Mouse (Mus musculus): ENCODE data around the gene Ccdc115.
A peak's percentile ranks its signal among the peaks of the same experiment; 100 is the strongest.

The Ccdc115 gene

DNA sequence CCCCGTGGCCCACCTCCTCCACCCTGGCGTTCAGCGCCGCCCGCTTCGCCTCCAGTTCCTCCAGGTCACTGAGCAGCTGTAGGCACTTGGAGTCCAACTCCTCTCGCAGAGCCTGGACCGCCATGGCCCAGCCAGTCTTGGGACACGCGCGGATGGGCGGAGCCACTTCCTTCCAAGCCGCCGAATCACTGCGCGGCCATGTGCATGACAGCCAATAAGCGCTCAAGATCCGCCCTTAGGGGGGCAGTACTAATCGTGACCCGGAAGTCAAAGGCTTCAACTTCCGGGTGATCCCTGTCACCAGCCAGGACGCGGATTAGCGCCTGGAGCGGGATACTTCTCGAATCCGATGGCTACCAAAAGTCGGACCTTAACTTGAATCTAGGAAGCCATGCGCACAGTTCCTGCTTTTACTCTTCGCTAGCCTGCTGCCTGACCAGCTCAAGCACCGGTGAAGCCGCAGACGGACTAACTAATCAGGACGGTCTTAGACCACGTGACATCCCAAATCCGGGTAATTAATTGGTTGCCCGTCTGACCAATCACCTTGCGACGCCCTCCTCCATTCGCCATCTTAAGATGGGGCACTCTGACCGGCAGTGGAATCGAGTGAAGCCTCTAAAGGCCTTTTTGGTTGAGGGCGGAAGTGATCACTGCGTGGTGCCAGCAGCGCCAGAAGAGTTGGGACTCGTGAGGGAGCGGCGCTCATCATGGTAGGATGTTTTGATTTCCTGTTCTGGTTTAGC, at the start of gene Ccdc115, which contains the start of gene Imp4:
TSS of gene Ccdc115 (minus strand) at position 458 of the 746 bp plus-strand sequence.
TSS of gene Imp4 (plus strand) at position 637 of the 746 bp plus-strand sequence.
- peak; percentile 98 for DNase-seq

DNA sequence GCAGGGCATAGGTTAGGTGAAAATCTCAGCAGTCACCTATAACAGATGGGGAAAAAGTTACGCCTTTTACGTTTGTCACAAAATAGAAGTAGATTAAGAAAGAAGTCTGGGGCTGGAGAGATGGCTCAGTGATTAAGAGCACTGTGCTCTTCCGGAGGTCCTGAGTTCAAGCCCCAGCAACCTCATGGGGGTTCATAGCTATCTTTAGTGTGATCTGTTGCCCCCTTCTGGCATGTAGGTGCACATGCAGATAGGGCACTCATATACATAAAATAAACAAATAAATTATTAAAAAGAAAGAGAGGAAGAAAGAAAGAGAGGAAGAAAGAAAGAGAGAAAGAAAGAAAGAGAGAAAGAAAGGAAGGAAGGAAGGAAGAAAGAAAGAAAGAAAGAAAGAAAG, 47.9 kb upstream of the Ccdc115 start:
- no peak for DNase-seq

DNA sequence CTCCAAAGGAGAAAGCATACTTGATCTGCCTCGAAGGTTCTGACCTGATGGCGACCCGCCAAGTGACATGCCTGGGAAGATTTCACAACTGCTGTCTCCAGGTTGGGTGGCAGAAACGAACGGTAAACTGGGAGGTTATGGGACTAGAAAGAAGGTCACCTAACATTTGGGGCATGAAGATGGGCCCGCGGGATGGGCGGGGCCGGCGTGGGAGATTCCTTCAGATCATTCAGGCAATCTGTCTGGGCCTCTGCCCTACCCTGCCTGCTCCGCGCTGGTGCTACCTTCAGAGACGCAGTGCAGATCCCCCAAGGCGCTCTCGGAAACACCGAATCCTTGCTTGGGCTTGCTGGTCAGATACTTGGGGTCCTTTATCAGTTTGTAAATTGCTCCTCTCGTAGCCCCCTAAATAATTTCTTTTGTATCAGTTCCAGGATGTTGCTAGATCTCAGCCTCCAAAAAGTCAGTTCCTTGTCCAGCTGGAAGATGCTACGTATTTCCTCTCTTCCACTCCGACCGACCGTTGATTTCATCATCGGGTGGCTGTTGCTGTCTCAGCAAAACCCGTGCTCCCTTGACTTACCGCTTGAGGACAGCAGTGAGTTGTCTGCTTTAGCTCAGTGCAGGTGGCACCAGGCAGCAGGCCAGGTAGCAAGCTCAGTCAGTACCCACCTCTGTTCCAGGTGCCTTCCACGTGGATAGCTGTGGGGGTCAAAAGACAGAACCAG, 46.2 kb upstream of the Ccdc115 start:
- peak; percentile 78 for DNase-seq

DNA sequence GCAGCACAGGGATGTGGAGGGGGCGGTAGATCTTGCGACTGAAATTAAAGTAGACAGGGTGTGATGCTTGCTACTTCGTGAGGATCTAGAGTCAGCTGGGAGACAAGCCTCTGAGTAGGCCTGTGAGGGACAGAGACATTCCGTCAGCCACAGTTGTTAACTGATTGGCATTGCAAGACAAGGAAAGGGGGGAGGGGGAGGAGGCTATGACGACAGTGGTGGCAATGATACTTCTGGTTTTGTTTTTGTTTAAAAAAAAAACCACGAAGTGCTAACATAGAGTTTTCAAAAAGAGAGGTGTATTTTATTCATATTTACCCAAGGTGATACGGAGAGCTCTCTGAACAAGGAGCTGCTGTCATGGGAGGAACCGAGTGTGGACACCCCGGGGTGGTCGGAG, 45.0 kb upstream of the Ccdc115 start:
- DNase-seq = no peak

DNA sequence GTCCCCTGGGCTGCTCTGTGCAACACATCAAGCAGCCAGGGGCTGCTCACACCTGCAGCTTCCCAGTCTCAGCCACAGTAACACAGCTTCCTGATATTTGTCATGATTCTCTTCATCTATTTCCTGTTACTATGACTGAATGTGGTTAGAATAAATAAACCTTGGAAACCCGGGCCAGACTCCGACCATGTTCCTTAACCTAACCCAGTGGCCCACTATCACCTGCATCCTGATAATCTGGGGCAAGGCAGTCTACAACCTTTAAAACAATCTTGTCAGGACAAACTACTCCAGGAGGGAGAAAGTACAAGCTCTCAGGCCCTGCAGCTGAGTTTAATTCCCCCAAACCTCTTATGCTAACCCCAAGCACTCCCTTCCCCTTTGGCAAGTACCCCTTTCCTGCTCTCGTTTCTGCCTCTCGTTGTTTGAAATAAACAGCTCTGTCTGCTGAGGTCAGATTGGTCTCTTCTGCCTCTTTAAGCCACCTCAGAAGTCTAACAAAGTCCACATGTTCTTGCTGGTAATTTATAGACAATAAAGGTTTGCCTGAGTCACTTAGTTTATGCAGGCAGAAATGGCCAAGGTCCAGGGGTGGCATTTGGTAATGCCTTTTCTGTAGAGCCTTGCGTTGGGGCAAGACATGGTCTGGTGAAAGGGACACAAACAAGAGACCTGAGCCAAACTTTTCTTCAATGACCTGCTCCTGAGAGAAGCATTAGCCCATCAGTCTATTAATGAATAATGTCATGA, 42.6 kb upstream of the Ccdc115 start:
- no peak for DNase-seq

DNA sequence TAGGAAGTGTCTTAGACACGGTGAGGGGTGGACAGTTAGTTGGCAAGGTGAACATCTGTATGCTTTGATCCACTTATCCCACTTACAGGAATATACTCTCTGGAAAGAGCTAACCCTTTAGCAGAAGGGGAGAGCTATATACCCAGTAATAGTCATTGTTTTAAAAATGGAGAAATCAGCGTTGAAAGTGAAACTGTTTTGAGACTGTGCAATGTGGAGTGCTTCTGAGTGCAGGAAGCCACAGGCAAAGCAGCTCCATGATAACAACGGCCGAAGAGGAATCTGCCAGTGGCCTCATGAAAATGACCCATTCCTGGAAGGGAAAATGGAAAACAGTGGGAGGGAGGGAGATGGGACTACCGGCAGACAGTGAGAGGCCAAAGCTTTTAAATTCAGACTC, 41.3 kb upstream of the Ccdc115 start:
- no peak for DNase-seq

DNA sequence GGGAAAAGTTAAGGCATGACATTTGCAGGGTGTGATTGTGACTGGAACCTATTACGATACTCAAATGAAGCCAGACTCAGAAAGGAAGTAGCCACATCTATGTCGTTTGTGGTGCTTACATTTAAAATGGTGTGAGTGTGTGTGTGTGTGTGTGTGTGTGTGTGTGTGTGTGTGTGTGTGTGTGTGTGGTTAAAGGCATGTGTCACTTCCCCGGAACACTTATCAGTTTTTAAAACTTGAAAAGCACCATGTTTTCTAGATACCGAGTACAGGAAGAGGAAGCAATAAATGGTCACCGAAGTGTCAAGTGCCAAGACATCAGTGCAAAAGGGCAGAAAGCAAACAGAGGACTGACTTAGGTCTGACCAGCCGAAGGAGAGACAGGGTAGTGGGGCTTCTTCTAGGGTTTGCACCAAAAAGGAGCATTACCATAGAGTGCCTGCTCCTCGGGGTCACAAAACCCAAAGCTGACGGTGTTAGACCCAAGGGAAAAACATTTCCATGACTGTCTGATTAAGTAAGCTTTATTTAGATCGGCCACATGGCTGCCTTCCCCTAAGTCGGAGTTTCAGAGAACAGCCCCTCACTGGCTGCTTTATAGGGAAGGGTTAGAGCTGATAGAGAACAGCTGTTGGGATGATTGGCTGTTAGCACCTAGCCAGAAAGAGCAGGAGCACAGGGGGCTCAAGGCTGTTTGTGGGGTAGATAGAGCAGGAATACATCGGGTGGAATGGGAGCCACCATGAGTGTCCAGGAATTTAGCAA, 39.6 kb upstream of the Ccdc115 start:
- no peak for DNase-seq

DNA sequence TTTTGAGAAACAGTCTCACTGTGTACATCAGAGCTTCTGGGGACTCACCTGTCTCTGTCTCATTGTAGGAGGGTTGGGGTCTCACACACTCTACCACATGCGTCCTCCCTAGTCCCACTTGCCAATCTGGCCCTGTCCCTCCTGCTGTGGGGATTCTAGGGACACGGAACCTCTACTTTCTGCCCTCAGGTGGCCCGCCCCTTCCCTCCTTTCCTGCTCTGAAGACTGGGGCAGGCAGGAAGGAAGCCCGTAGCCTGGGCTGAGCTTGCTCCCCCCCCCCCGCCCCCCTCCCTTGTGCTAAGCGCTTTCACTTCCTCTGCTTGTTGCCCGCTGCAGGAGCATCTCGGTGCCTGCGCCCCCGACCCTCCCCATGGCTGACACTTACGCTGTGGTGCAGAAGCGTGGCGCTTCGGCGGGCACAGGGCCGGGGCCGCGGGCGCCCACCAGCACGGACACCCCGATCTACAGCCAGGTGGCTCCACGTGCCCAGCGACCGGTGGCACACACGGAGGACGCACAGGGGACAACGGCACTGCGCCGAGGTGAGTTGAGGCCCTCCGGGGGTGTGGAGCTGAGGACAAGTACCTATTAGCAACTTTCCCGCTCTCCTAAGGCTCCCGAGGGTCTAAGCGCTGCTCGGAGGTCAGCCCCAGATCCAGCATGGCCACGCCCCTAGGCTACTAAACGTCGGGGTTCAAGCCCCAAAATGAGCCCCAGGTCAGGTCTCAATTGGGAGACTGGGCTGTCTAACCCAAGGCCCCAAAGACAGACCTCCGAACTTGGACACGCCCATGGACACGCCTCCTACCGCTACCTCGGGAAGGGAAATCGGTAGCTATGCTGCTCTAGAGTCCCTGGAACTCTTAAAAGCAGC, 33.2 kb upstream of the Ccdc115 start:
- DNase-seq = peak; percentile 67

DNA sequence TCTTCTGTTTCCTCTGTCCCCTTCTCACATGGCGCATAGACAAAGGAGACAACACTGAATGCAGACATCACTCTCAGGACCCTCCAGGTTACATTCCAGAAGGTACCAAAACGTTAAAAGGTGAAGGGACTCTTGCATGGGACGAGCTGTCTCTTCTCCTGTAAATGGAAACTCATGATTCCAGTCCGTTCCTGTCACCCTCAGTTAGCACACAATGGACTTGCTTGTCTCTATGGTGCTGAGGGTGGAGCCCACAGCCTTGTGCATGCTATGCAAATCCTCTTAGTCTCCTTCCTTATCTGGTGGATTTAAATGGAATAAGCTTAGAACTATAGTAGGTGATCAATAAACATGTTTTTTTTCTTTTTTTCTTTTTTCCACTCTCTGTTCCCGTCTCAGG, 30.3 kb upstream of the Ccdc115 start:
- DNase-seq = no peak

DNA sequence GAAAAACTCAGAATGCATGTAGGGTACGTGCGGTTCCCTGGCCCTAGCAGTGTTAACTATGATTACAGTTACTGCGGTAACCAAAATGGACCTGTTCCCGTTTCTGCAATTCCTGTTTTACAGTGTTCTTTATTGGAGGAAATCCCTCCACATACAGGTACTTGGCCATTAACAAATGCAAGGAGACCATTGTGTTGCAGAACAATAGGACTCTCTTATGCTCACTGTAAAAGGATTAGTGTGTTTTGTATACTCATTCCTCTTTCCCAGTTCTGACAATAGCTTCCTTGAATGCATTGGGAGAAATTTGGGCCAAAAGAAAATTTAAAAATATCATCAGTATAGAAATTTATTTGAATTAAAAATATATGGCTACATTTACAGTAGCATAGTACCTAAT, 29.0 kb upstream of the Ccdc115 start:
- no peak for DNase-seq

DNA sequence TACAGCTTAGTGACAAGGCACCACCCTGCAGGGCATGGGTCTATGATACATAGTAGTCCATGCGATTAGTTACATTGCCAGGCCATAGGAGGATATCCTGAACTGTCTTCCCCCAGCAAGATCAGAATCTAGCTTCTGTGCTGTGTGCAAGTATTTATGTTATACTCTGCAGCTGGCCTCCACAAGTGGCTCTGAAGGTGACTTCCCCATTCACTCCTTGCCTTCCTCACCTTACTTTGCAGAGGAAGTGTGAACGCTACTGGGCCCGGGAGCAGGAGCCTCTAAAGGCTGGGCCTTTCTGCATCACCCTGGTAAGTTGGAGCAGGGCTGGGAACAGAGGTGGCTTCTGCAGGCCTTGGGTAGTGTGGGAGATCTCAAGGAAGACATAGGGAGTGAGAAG, 28.6 kb upstream of the Ccdc115 start:
- no peak for DNase-seq

DNA sequence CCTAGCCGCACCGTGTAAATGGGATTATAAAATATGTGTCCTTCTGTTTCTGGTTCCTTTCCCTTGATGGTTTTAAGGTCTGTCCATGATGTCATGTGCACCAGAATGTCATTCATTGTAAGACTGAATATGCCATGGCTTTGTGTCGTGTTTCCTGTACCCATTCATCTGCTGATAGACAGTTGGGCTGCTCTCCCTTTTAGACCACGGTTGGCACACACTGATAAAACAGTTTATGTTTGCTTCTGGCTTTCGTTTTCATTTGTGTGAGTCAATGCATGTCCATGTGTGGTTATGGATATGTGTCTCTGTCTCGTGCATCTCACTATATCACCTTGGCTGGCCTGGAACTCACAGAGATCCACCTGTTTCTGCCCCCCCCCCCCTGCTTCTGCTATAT, 26.0 kb upstream of the Ccdc115 start:
- no peak for DNase-seq

DNA sequence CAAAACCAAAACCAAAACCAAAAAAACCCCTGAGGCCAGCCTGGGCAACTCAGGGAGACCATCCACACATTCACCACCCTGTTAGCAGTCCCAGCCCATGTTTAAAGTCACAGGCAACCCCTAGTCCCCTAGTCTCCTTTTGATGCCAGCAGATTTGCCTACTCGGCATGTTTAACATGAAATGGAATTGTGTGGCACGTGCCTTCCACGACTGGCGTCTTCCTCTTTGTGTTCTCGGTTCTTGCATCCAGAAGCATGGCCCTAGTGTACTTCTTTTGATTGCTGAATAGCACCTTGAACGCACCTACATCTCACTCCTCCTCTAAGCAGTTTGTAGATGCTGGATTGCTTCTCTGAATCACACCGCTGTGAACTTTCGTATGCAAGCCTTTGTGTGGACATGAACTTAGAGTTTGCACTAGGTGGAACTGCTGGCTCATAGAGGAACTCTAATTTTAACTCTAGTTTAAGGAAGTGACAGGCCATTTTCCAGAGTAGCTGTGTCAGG, 24.9 kb upstream of the Ccdc115 start:
- no peak for DNase-seq

DNA sequence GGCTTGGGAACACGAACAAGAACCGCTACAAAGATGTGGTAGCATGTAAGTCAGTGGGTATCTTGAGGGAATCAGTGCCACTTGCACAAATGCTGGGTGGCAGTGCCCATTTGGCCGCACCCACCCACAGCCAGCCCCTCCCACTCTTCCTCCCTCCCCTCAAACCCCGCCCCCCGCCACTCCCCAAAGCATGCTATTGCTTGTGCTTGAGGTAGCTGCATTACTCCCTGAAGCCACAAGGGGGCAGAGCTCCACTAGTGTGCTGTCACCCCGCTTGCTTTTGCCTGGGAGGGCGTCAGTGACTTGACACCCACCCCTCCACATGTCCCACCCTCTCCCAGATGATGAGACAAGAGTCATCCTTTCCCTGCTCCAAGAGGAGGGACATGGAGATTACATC, 23.3 kb upstream of the Ccdc115 start:
- DNase-seq = peak; percentile 84

DNA sequence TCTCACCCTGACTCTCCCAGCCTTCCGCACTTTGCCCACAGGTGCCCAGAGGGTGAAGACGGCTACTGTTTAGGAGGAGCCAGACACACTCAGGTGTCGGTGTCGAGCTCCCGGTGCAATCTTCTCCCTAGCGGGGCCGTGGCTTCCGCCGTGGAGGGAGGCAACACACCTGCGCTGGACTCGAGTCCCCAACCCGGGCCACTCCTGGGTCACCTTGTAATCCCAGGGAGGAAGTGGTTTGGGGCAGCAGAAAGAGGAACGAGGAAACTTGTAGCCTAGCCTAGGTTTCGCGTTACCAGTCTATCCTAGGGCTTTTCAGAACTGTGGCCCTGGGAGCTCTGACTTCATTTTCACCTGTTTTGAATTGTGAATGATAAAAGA, 20.6 kb upstream of the Ccdc115 start:
- peak; percentile 61 for DNase-seq

DNA sequence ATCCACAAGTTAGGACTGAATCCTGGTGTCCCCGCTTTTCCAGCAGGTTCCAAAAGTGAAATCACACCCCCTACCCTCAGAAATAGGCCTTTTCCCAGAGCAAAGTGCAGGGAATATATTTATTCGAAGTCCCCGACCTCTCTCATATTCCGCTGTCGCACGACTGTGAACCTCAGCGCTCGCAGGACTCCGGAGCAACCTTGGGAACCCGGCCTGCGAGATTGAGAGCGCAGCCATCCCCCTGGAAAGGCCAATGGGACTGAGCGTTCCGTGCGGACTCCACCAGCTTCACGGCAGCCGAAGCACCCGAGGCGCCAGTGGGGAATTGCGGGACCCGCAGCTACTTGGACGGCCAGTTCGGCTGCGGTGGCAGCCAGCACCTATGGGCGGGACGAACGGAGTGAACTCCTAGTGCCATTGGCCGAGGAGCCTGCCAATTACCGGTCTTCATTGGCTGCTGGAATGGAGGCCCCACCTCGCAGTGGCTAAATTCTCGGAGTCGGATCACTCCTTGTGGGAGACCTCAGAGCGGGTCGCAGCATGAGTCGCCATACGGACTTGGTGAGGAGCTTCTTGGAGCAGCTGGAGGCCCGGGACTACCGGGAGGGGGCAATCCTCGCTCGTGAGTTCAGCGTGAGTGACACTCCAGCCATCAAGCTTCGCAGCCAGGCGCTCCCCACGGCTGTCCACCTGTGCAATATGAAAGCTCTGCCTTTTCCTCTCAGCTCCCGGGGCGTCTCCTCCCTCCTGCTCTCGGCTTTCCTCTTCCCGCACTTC, 20.0 kb upstream of the Ccdc115 start, which contains the start of gene Ptpn18:
TSS of gene Ptpn18 (plus strand) at position 479 of the 777 bp plus-strand sequence.
- DNase-seq = peak; percentile 96

DNA sequence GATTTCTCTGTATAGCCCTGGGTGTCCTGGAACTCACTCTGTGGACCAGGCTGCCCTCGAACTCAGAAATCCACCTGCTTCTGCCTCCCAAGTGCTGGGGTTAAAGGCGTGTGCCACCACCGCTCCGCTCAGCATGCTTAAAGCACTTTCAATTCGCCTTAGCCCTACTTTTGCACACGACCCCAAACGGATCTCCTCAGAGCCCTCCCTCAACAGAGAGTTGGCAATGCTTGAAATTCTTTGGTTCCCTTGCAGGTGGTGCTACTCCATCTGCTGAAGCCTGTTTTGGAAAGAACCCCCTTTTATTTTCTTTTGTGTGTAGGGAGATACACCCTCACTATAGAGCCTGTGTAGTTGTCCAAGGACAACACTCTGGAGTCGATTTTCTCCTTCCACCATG, 19.0 kb upstream of the Ccdc115 start:
- DNase-seq = no peak

DNA sequence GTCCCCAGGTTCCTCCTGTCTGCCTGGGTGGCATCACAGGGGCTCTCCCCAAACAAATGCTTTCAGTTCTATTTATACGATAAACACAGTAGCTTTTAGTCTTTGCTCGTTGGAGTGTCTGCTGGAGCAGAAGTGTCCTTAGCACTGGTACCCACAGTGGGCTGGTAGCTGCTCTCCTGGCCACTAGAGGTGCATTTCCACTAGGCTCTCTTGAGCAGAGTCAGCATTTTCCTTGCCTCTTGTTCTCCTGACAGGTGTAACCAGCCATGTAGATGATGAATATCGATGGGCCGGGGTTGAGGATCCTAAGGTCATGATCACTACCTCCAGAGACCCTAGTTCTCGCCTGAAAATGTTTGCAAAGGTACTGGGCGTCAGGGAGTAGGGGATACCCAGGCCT, 3.7 kb upstream of the Ccdc115 start:
- no peak for DNase-seq

DNA sequence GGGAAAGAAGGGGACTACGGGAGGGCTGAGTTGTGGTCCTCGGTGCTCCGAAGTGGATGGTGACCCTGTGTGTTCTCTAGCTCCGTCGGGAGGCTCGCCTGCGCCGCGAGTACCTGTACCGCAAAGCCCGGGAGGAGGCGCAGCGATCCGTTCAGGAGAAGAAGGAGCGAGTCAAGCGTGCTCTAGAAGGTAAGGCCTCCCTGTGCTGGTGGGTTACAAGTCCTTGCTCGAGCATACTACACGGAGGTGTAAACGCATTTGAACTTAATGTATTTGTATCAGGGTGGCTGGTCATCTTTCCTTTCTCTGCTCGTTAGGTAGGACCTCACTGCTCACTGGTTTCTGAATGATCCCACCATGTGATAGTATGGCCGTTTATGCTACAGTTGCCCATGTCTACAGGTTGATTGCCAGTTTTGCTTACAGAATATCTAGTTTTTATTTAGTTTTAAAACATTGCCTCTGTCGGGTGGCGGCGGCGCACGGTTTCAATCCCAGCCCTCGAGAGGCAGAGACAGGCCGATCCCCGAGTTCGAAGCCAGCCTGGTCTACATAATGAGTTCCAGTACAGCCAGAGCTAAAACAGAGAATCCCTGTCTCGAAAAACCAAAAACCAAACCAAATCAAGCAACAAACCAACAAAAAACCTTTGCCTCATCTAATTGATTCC, 624 bp upstream of the Ccdc115 start:
- DNase-seq = no peak

DNA sequence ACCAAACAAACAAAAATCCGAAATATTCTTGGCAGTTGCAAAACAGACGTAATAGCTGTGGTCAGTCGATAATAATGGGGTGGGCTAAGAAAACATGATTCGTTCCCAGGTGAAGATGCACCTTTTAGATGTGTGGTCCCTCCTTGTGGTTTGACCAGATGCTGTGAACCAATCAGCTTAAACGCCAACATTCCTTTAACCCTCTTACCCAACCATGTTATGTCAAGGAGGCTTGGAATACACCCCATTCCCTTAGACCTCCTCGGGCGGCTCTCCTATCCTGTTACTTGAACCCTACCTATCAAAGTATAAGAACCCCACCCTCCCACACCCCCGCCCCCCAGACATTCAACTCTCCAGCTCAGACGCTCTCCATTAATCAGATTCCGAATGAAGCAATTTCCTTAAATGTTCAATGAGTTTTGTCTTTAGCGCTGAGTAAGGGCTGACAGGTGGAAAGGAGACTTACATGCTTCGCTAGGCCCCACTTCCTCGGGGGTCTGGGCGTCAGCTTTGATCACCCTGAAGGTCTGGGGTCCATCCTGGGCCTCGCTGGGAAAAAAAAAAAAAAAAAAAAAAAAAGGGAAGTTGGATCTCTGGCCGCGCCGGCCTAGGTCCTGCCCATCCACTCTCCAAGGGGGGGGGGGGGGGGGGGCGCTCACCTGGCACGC, 956 bp downstream of the Ccdc115 start:
- no peak for DNase-seq
